Mouse (Mus musculus): ENCODE results near the gene Tle2.

- no peak for TF ChIP-seq CTCF (IDR thresholded peaks at IDR 0.05; ENCODE audit: borderline replicate concordance, control insufficient read depth, extremely low read depth, insufficient read depth, low read length, poor library complexity)
- no peak for TF ChIP-seq POLR2A (IDR thresholded peaks at IDR 0.05; ENCODE audit: control insufficient read depth, extremely low read depth, insufficient read depth, low read length, poor library complexity)
Measured at GRCm38 (mm10) chr10:81627836-81628220, 53.5 kb downstream of the Tle2 start.
